ENCODE assay signal across 9 mouse cellular contexts in genomic region chr13:62854666-62855065, GRCm38 (mm10). TPM values are rescaled to one million over a fixed set of nuclear protein-coding genes. Genes with fewer than 3 reads are reported as not detected.
DNase-seq lines count a peak whose midpoint lies in the region; ATAC-seq and TF ChIP-seq lines count a peak whose summit lies in the region.
"Had no signal": no experiment of that assay in that cellular context is flagged by ENCODE, and none has a peak within 500 bp of the region (broad histone marks: within the 10 kb centered on the region; RNA-seq: fewer than 3 reads in every experiment).

No protein-coding gene starts in this region.

- H3K9me3 ChIP-seq in forebrain, embryonic 16.5 days (ENCODE audit: control insufficient read depth, low read length) = no peaks in the 10 kb centered on the region
- H3K9me3 ChIP-seq in hindbrain, embryonic 13.5 days = no peaks in the 10 kb centered on the region
- H3K9me3 ChIP-seq in megakaryocyte, embryonic 14.5 days = peaks cover 9% of the 10 kb centered on the region; the same call in 1 of the 2 replicates
- H3K9me3 ChIP-seq: limb, embryonic 12.5 days had no signal

- DNase-seq in ES-CJ7 (ENCODE audit: low read depth, low spot score) = peak; percentile 72
- peak; percentile 42 for DNase-seq in brain, embryonic 14.5 days (ENCODE audit: low read depth)
- DNase-seq in layer of hippocampus, postnatal 36 days = peak; percentile 50 to 54
- DNase-seq in right cerebral cortex, postnatal 10 days (ENCODE audit: low spot score in 2 of 2) = peak; percentile 56 to 81
- peak; percentile 63 to 64 for DNase-seq in urinary bladder, postnatal 36 days (ENCODE audit: low spot score in 2 of 2)

- ATAC-seq in forebrain, embryonic 16.5 days = no peak
- ATAC-seq in hindbrain, embryonic 13.5 days (ENCODE audit: low FRiP score) = no peak

- TF ChIP-seq POLR2A in brain, embryonic 14.5 days (IDR thresholded peaks at IDR 0.05; ENCODE audit: borderline replicate concordance, extremely low read depth, insufficient read depth, insufficient read length, poor library complexity, severe bottlenecking) = no peak

- peak overlapping the region; percentile 29; the same call in 1 of the 2 replicates for H3K4me2 ChIP-seq in forebrain, embryonic 16.5 days (ENCODE audit: low read length)
- H3K4me2 ChIP-seq in hindbrain, embryonic 13.5 days = peak overlapping the region; percentile 38; the same call in 1 of the 2 replicates
- H3K4me2 ChIP-seq: limb, embryonic 12.5 days had no signal

- 10% methylated on average over 15 of the region's 15 CpGs for WGBS in forebrain, embryonic 16.5 days
- 10% methylated on average over 15 of the region's 15 CpGs for WGBS in hindbrain, embryonic 13.5 days

- no peaks in the 10 kb centered on the region for H3K36me3 ChIP-seq in forebrain, embryonic 16.5 days (ENCODE audit: control insufficient read depth, insufficient read depth)
- no peaks in the 10 kb centered on the region for H3K36me3 ChIP-seq in hindbrain, embryonic 13.5 days
- H3K36me3 ChIP-seq in megakaryocyte, embryonic 14.5 days (replicated peaks; ENCODE audit: low read length) = no peaks in the 10 kb centered on the region
- H3K36me3 ChIP-seq: limb, embryonic 12.5 days had no signal

- H3K27me3 ChIP-seq in forebrain, embryonic 16.5 days (replicated peaks; ENCODE audit: control insufficient read depth, insufficient read depth, low read length) = no peaks in the 10 kb centered on the region
- H3K27me3 ChIP-seq in hindbrain, embryonic 13.5 days = no peaks in the 10 kb centered on the region
- no peaks in the 10 kb centered on the region for H3K27me3 ChIP-seq in megakaryocyte, embryonic 14.5 days (replicated peaks)
- H3K27me3 ChIP-seq: limb, embryonic 12.5 days had no signal

- TF ChIP-seq CTCF in brain, embryonic 14.5 days (IDR thresholded peaks at IDR 0.05; ENCODE audit: borderline replicate concordance, extremely low read depth, insufficient read depth, insufficient read length) = peak; percentile 91

- peaks cover 8% of the 10 kb centered on the region; the same call in 1 of the 2 replicates for H3K4me1 ChIP-seq in forebrain, embryonic 16.5 days (replicated peaks; ENCODE audit: control insufficient read depth, insufficient read depth, low read length)
- no peaks in the 10 kb centered on the region; the same call in 1 of the 2 replicates for H3K4me1 ChIP-seq in hindbrain, embryonic 13.5 days (replicated peaks)
- peaks cover 23% of the 10 kb centered on the region for H3K4me1 ChIP-seq in megakaryocyte, embryonic 14.5 days

- H3K9ac ChIP-seq in forebrain, embryonic 16.5 days (replicated peaks; ENCODE audit: low read depth, low read length) = no peak overlapping the region
- no peak overlapping the region for H3K9ac ChIP-seq in hindbrain, embryonic 13.5 days
- H3K9ac ChIP-seq: limb, embryonic 12.5 days had no signal

- no peak overlapping the region for H3K4me3 ChIP-seq in forebrain, embryonic 16.5 days (replicated peaks; ENCODE audit: low read length)
- no peak overlapping the region for H3K4me3 ChIP-seq in hindbrain, embryonic 13.5 days
- H3K4me3 ChIP-seq in megakaryocyte, embryonic 14.5 days (replicated peaks) = peak overlapping the region; percentile 70
- H3K4me3 ChIP-seq: limb, embryonic 12.5 days had no signal

- no peak overlapping the region for H3K27ac ChIP-seq in forebrain, embryonic 16.5 days (ENCODE audit: low read length)
- no peak overlapping the region for H3K27ac ChIP-seq in hindbrain, embryonic 13.5 days
- H3K27ac ChIP-seq: limb, embryonic 12.5 days had no signal

RNA-seq across cellular contexts. Expression of gene Fbp2, which starts 3.6 kb away (rescaled TPM):
- polyA plus RNA-seq in brain, embryonic 14.5 days (2012; rRNA removed) = 0.31 and 0.33 TPM in 2 replicates
- 0.36 and 0.41 TPM in 2 replicates for polyA plus RNA-seq in forebrain, embryonic 16.5 days (2015; fragmentation: Nextera tagmentation; extraction: Ambion mirVana)
- polyA plus RNA-seq in hindbrain, embryonic 13.5 days (2015; fragmentation: Nextera tagmentation; extraction: Ambion mirVana) = 0.14 and 0.93 TPM in 2 replicates
- total RNA-seq in layer of hippocampus, postnatal 36 days (2021) = not detected
- polyA plus RNA-seq in megakaryocyte, embryonic 14.5 days (2012; ENCODE audit: insufficient read depth, low replicate concordance) = not detected in 2 replicates

RNA-seq across cellular contexts. Expression of gene Fbp1, which starts 33.4 kb away (rescaled TPM):
- polyA plus RNA-seq in brain, embryonic 14.5 days (2012; rRNA removed) = 0.08 TPM in 1 of 2 replicates, not detected in the other
- polyA plus RNA-seq in forebrain, embryonic 16.5 days (2015; fragmentation: Nextera tagmentation; extraction: Ambion mirVana) = 0.21 TPM in 1 of 2 replicates, not detected in the other
- 0.35 and 0.70 TPM in 2 replicates for polyA plus RNA-seq in hindbrain, embryonic 13.5 days (2015; fragmentation: Nextera tagmentation; extraction: Ambion mirVana)
- total RNA-seq in layer of hippocampus, postnatal 36 days (2021) = under 1 TPM in 1 of 2 experiments, not detected in 1; 0.40 TPM
- not detected in 2 replicates for polyA plus RNA-seq in megakaryocyte, embryonic 14.5 days (2012; ENCODE audit: insufficient read depth, low replicate concordance)
